Mouse (Mus musculus) hindbrain, embryonic 12.5 days (tissue): ENCODE data around the gene Ppp1cc. TPM values are rescaled to one million over a fixed set of nuclear protein-coding genes. Genes with fewer than 3 reads are reported as not detected.
"Not testable (repeated sequence)": the region's sequence is repeated elsewhere in the genome, so short reads cannot be mapped to it uniquely, and the experiment has no call there.

Experiments
- ATAC-seq: fragments of 200-750 bp; cut with Nextera tagmentation; 2 replicates; pipeline ENCODE4 v1.8.0; 2017; ENCODE audit warnings: moderate TSS enrichment; ENCODE audit not compliant: low FRiP score
- H3K27ac ChIP-seq: fragments of 300-500 bp; sonication (generic); 2 replicates; pipeline ENCODE4 v1.5.1; 2016; ENCODE audit warnings: mild to moderate bottlenecking
- H3K27me3 ChIP-seq: fragments of 300-500 bp; sonication (generic); 2 replicates; pipeline ENCODE4 v1.6.1; 2016; ENCODE audit warnings: mild to moderate bottlenecking
- H3K36me3 ChIP-seq: fragments of 300-500 bp; sonication (generic); 2 replicates; pipeline ENCODE4 v1.6.1; 2016; ENCODE audit warnings: mild to moderate bottlenecking
- H3K4me1 ChIP-seq: fragments of 300-500 bp; sonication (generic); 2 replicates; pipeline ENCODE4 v1.6.1; 2016
- H3K4me2 ChIP-seq: fragments of 300-500 bp; sonication (generic); replicated peaks from 2 replicates; pipeline ENCODE4 v1.6.1; 2016; ENCODE audit warnings: mild to moderate bottlenecking
- H3K4me3 ChIP-seq: fragments of 300-500 bp; sonication (generic); 2 replicates; pipeline ENCODE4 v1.5.1; 2016; ENCODE audit warnings: mild to moderate bottlenecking
- H3K9ac ChIP-seq: fragments of 300-500 bp; sonication (generic); 2 replicates; pipeline ENCODE4 v1.6.1; 2016; ENCODE audit warnings: mild to moderate bottlenecking, moderate library complexity
- H3K9me3 ChIP-seq: fragments of 300-500 bp; sonication (generic); replicated peaks from 2 replicates; pipeline ENCODE4 v1.6.1; 2016; ENCODE audit warnings: mild to moderate bottlenecking
- WGBS: fragments of 180-500 bp; shearing (Covaris S2); methylation state at CpG from one replicate; pipeline ENCODE4 v1.1.7; 2016; 5-methylcytosine and 5-hydroxymethylcytosine counted together
- polyA plus RNA-seq: library from polyadenylated mRNA; unstranded; fragments of >200 nt; fragmentation: Nextera tagmentation; extraction: Ambion mirVana; gene quantifications from 2 replicates; pipeline ENCODE4 v1.2.1, GENCODE M21; 2016

Ppp1cc gene
- polyA plus RNA-seq, 1 experiment from 2014 or later, result 293 TPM

GRCm38 (mm10) chr5:122142230-122142992 is 15.7 kb upstream of the Ppp1cc start:
- no peak overlapping the region for H3K27ac ChIP-seq
- no peak overlapping the region for H3K4me3 ChIP-seq
- H3K9ac ChIP-seq, result no peak overlapping the region
- no peaks in the 10 kb centered on the region for H3K27me3 ChIP-seq
- H3K4me2 ChIP-seq, result no peak overlapping the region
- ATAC-seq, result no peak
- H3K9me3 ChIP-seq, result no peaks in the 10 kb centered on the region
- no peaks in the 10 kb centered on the region for H3K36me3 ChIP-seq
- WGBS, result 57% methylated on average over 8 of the region's 8 CpGs
- no peaks in the 10 kb centered on the region for H3K4me1 ChIP-seq

GRCm38 (mm10) chr5:122143543-122143942 is 14.5 kb upstream of the Ppp1cc start:
- Histone ChIP-seq H3K9ac (no peak overlapping the region), H3K9me3 (no peaks in the 10 kb centered on the region), H3K4me2 (no peak overlapping the region), H3K27me3 (no peaks in the 10 kb centered on the region), H3K36me3 (no peaks in the 10 kb centered on the region), H3K4me1 (0 out of 2 replicates have a peak, but pooled peaks cover 3% of the 10 kb centered on the region), H3K27ac (no peak overlapping the region), H3K4me3 (no peak overlapping the region)
- WGBS, result 90% methylated on average over 15 of the region's 15 CpGs
- no peak for ATAC-seq

- Histone ChIP-seq H3K4me2 (no peak overlapping the region), H3K4me3 (no peak overlapping the region), H3K36me3 (no peaks in the 10 kb centered on the region), H3K9me3 (no peaks in the 10 kb centered on the region), H3K4me1 (0 out of 2 replicates have a peak, but pooled peaks cover 3% of the 10 kb centered on the region), H3K27ac (no peak overlapping the region), H3K27me3 (no peaks in the 10 kb centered on the region), H3K9ac (no peak overlapping the region)
- WGBS, result 93% methylated on average over 4 of the region's 4 CpGs
- ATAC-seq, result no peak
Measured at GRCm38 (mm10) chr5:122144825-122145224, 13.3 kb upstream of the Ppp1cc start.

- H3K27ac ChIP-seq, result peak overlapping the region; percentile 40
- no peaks in the 10 kb centered on the region for H3K36me3 ChIP-seq
- H3K4me1 ChIP-seq, result 0 out of 2 replicates have a peak, but pooled peaks cover 3% of the 10 kb centered on the region
- no peaks in the 10 kb centered on the region for H3K27me3 ChIP-seq
- H3K4me3 ChIP-seq, result no peak overlapping the region
- 65% methylated on average over 15 of the region's 15 CpGs for WGBS
- H3K4me2 ChIP-seq, result no peak overlapping the region
- no peak for ATAC-seq
- no peaks in the 10 kb centered on the region for H3K9me3 ChIP-seq
- H3K9ac ChIP-seq, result no peak overlapping the region
Measured at GRCm38 (mm10) chr5:122145381-122146055, 12.6 kb upstream of the Ppp1cc start.

- no peak overlapping the region for H3K4me2 ChIP-seq
- no peak overlapping the region for H3K9ac ChIP-seq
- no peak for ATAC-seq
- H3K4me3 ChIP-seq, result no peak overlapping the region
- 0 out of 2 replicates have a peak overlapping the region, but pooled peaks have one; percentile 30 for H3K27ac ChIP-seq
- H3K36me3 ChIP-seq, result no peaks in the 10 kb centered on the region
- H3K4me1 ChIP-seq, result 0 out of 2 replicates have a peak, but pooled peaks cover 3% of the 10 kb centered on the region
- H3K27me3 ChIP-seq, result no peaks in the 10 kb centered on the region
- WGBS, result 55% methylated on average over 10 of the region's 10 CpGs
- H3K9me3 ChIP-seq, result no peaks in the 10 kb centered on the region
Measured at GRCm38 (mm10) chr5:122146056-122146580, 12.0 kb upstream of the Ppp1cc start.

- H3K27me3 ChIP-seq, result no peaks in the 10 kb centered on the region
- H3K4me1 ChIP-seq, result 0 out of 2 replicates have a peak, but pooled peaks cover 3% of the 10 kb centered on the region
- 0 out of 2 replicates have a peak overlapping the region, but pooled peaks have one; percentile 30 for H3K27ac ChIP-seq
- no peaks in the 10 kb centered on the region for H3K36me3 ChIP-seq
- no peaks in the 10 kb centered on the region for H3K9me3 ChIP-seq
- H3K9ac ChIP-seq, result no peak overlapping the region
- ATAC-seq, result no peak
- no peak overlapping the region for H3K4me3 ChIP-seq
- H3K4me2 ChIP-seq, result no peak overlapping the region
Measured at GRCm38 (mm10) chr5:122146609-122147008, 11.5 kb upstream of the Ppp1cc start.

GRCm38 (mm10) chr5:122148107-122148506 is 10.0 kb upstream of the Ppp1cc start:
- no peaks in the 10 kb centered on the region for H3K9me3 ChIP-seq
- H3K9ac ChIP-seq, result no peak overlapping the region
- 0 out of 2 replicates have a peak, but pooled peaks cover 3% of the 10 kb centered on the region for H3K4me1 ChIP-seq
- no peak overlapping the region for H3K27ac ChIP-seq
- no peak overlapping the region for H3K4me2 ChIP-seq
- ATAC-seq, result no peak
- no peaks in the 10 kb centered on the region for H3K27me3 ChIP-seq
- H3K4me3 ChIP-seq, result no peak overlapping the region
- 50% methylated on average over 1 of the region's 1 CpGs for WGBS
- H3K36me3 ChIP-seq, result no peaks in the 10 kb centered on the region

GRCm38 (mm10) chr5:122149259-122149658 is 8.8 kb upstream of the Ppp1cc start:
- Histone ChIP-seq H3K9ac (no peak overlapping the region), H3K4me1 (0 out of 2 replicates have a peak, but pooled peaks cover 3% of the 10 kb centered on the region), H3K27ac (no peak overlapping the region), H3K27me3 (no peaks in the 10 kb centered on the region), H3K36me3 (no peaks in the 10 kb centered on the region), H3K4me3 (no peak overlapping the region), H3K9me3 (no peaks in the 10 kb centered on the region), H3K4me2 (no peak overlapping the region)
- no peak for ATAC-seq
- WGBS, result 47% methylated on average over 4 of the region's 4 CpGs

GRCm38 (mm10) chr5:122152508-122152907 is 5.6 kb upstream of the Ppp1cc start:
- H3K9me3 ChIP-seq, H3K4me2 ChIP-seq, H3K27me3 ChIP-seq, H3K27ac ChIP-seq, H3K9ac ChIP-seq, H3K4me3 ChIP-seq, ATAC-seq, H3K36me3 ChIP-seq: not testable (repeated sequence)
- H3K4me1 ChIP-seq, result peaks cover 12% of the 10 kb centered on the region
- 87% methylated on average over 5 of the region's 5 CpGs for WGBS

- 0 out of 2 replicates have a peak, but pooled peaks cover 2% of the 10 kb centered on the region for H3K27me3 ChIP-seq
- no peak overlapping the region for H3K4me3 ChIP-seq
- no peak overlapping the region for H3K9ac ChIP-seq
- H3K36me3 ChIP-seq, result no peaks in the 10 kb centered on the region
- peaks cover 11% of the 10 kb centered on the region for H3K4me1 ChIP-seq
- H3K9me3 ChIP-seq, result no peaks in the 10 kb centered on the region
- H3K27ac ChIP-seq, result no peak overlapping the region
- no peak for ATAC-seq
- H3K4me2 ChIP-seq, result no peak overlapping the region
- 33% methylated on average over 10 of the region's 14 CpGs for WGBS
Measured at GRCm38 (mm10) chr5:122154006-122154405, 4.1 kb upstream of the Ppp1cc start.

- no peak for ATAC-seq
- peaks cover 15% of the 10 kb centered on the region for H3K4me1 ChIP-seq
- no peak overlapping the region for H3K9ac ChIP-seq
- H3K36me3 ChIP-seq, result no peaks in the 10 kb centered on the region
- 0 out of 2 replicates have a peak, but pooled peaks cover 2% of the 10 kb centered on the region for H3K27me3 ChIP-seq
- 75% methylated on average over 3 of the region's 3 CpGs for WGBS
- H3K27ac ChIP-seq, result no peak overlapping the region
- H3K4me3 ChIP-seq, result no peak overlapping the region
- H3K9me3 ChIP-seq, result no peaks in the 10 kb centered on the region
- no peak overlapping the region for H3K4me2 ChIP-seq
Measured at GRCm38 (mm10) chr5:122154782-122155181, 3.3 kb upstream of the Ppp1cc start.

GRCm38 (mm10) chr5:122155613-122156012 is 2.5 kb upstream of the Ppp1cc start:
- 0 out of 2 replicates have a peak, but pooled peaks cover 4% of the 10 kb centered on the region for H3K36me3 ChIP-seq
- 0 out of 2 replicates have a peak, but pooled peaks cover 2% of the 10 kb centered on the region for H3K27me3 ChIP-seq
- H3K9ac ChIP-seq, result no peak overlapping the region
- no peak overlapping the region for H3K27ac ChIP-seq
- H3K9me3 ChIP-seq, result no peaks in the 10 kb centered on the region
- H3K4me3 ChIP-seq, result no peak overlapping the region
- no peak overlapping the region for H3K4me2 ChIP-seq
- H3K4me1 ChIP-seq, result peaks cover 24% of the 10 kb centered on the region
- no peak for ATAC-seq
